Mouse (Mus musculus) stomach, embryonic 14.5 days (tissue): ENCODE measurements at regions not wholly inside any gene's neighbourhood (a gene's known extent, or its start where the extent isn't known, plus 50 kb on each side); places are given as distances from the start of the nearest gene placed in this dataset.

Source experiments
- ATAC-seq: fragments of 200-750 bp; cut with Nextera tagmentation; 2 replicates; pipeline ENCODE4 v1.8.0; 2017; ENCODE audit warnings: low read depth, moderate TSS enrichment; ENCODE audit not compliant: insufficient number of reproducible peaks, insufficient read depth, low FRiP score
- H3K27ac ChIP-seq: fragments of 300-500 bp; sonication (generic); 2 replicates; pipeline ENCODE4 v1.5.1; 2014; ENCODE audit warnings: mild to moderate bottlenecking, low read length, moderate library complexity, mixed read lengths
- H3K27me3 ChIP-seq: fragments of 300-500 bp; sonication (generic); 2 replicates; pipeline ENCODE4 v1.6.1; 2014; ENCODE audit warnings: low read length, control low read depth, mixed read lengths; ENCODE audit not compliant: control insufficient read depth, insufficient read depth
- H3K36me3 ChIP-seq: fragments of 300-500 bp; sonication (generic); 2 replicates; pipeline ENCODE4 v1.6.1; 2014; ENCODE audit warnings: mild to moderate bottlenecking, control low read depth, low read length, moderate library complexity, mixed read lengths; ENCODE audit not compliant: control insufficient read depth, insufficient read depth
- H3K4me1 ChIP-seq: fragments of 300-500 bp; sonication (generic); 2 replicates; pipeline ENCODE4 v1.6.1; 2014; ENCODE audit warnings: low read length, control low read depth, mixed read lengths; ENCODE audit not compliant: control insufficient read depth, insufficient read depth
- H3K4me2 ChIP-seq: fragments of 300-500 bp; sonication (generic); replicated peaks from 2 replicates; pipeline ENCODE4 v1.6.1; 2014; ENCODE audit warnings: low read depth, low read length, control low read depth
- H3K4me3 ChIP-seq: fragments of 300-500 bp; sonication (generic); 2 replicates; pipeline ENCODE4 v1.5.1; 2014; ENCODE audit warnings: low read depth, low read length, control low read depth
- H3K9ac ChIP-seq: fragments of 300-500 bp; sonication (generic); replicated peaks from 2 replicates; pipeline ENCODE4 v1.6.1; 2014; ENCODE audit warnings: low read depth, mild to moderate bottlenecking, control low read depth, low read length, moderate library complexity, mixed read lengths
- H3K9me3 ChIP-seq: fragments of 300-500 bp; sonication (generic); 2 replicates; pipeline ENCODE4 v1.6.1; 2016; ENCODE audit warnings: low read depth, low read length, control low read depth; ENCODE audit not compliant: control insufficient read depth
- WGBS: fragments of 180-500 bp; shearing (Covaris S2); extraction: QIAGEN DNeasy Blood & Tissue Kit; methylation state at CpG from one replicate; pipeline ENCODE4 v1.1.7; 2014; 5-methylcytosine and 5-hydroxymethylcytosine counted together

DNA sequence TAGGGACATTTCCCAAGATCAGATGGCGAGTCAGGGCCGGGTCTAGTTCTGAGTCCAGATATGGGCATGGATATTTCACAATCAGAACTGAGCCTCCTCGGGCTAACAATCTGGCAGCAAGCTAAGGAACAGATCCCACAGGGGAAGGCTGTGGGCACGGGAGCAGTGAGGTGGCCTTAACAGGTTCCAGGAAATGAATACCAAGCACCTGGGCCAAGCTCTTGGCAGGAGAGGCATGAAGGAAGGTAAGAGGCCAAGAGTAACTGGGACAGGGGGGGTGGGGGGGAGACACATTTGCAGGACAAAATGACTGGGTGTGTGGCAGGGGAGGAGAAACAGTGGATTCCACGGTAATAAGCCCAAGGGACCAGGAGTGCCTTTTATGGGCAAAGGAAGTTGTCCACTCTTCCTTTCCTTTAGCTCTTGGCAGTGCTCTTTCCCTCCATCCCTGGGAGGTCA, 124.9 kb upstream of the Ank start:
- no peak overlapping the region for H3K9ac ChIP-seq
- H3K4me1 ChIP-seq: no peaks in the 10 kb centered on the region
- WGBS: 73% methylated on average over 5 of the region's 5 CpGs
- no peaks in the 10 kb centered on the region for H3K36me3 ChIP-seq
- no peak overlapping the region for H3K4me2 ChIP-seq
- no peaks in the 10 kb centered on the region for H3K9me3 ChIP-seq
- no peak overlapping the region for H3K4me3 ChIP-seq
- no peak for ATAC-seq
- H3K27me3 ChIP-seq: no peaks in the 10 kb centered on the region
- no peak overlapping the region for H3K27ac ChIP-seq

DNA sequence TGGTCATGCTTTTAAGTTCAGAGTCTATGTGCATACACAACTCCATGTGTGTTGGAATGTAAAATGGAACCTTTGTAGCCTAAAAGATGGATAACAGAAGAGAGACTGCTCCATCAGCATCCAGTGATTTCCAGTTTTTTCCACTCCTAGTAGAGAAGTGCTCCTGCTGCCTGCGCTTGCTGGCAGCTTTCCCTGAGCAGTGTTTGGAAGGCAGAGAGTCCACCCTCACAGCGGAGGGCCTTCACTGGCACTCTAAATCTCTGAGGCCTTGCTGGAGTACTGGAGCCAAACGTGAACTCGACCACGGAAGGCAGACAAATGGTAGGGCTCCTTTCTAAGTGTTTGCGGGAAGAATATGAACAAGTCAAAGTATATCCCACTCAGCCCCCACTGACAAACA, 108.0 kb upstream of the Ank start:
- no peaks in the 10 kb centered on the region for H3K27me3 ChIP-seq
- 35% methylated on average over 6 of the region's 6 CpGs for WGBS
- H3K9ac ChIP-seq: no peak overlapping the region
- no peak overlapping the region for H3K4me3 ChIP-seq
- no peaks in the 10 kb centered on the region for H3K4me1 ChIP-seq
- H3K27ac ChIP-seq: no peak overlapping the region
- ATAC-seq: no peak
- no peak overlapping the region for H3K4me2 ChIP-seq
- no peaks in the 10 kb centered on the region for H3K9me3 ChIP-seq
- H3K36me3 ChIP-seq: no peaks in the 10 kb centered on the region

DNA sequence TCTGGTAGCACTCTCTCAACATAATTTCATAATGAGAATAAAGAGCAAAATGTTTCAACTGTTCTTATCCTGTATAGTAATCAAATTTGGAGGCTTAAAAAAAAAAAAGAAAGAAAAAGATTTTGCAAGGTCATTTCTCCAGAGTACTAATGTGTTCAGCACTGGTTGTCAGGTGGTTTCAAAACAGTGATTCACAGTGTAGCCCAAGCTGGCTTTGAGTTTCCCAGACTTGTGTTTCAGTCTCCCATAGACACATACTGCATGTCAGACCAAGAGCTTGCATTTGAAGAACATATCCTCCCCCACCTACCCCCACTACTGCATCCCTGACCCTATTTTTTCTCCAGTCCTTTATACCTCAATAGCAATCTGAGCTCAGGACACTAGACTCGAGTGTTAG, 107.2 kb upstream of the Ank start:
- no peak for ATAC-seq
- H3K9ac ChIP-seq: no peak overlapping the region
- H3K9me3 ChIP-seq: no peaks in the 10 kb centered on the region
- 61% methylated on average over 1 of the region's 1 CpGs for WGBS
- H3K27ac ChIP-seq: no peak overlapping the region
- no peak overlapping the region for H3K4me2 ChIP-seq
- no peaks in the 10 kb centered on the region for H3K27me3 ChIP-seq
- H3K4me1 ChIP-seq: no peaks in the 10 kb centered on the region
- no peak overlapping the region for H3K4me3 ChIP-seq
- no peaks in the 10 kb centered on the region for H3K36me3 ChIP-seq

DNA sequence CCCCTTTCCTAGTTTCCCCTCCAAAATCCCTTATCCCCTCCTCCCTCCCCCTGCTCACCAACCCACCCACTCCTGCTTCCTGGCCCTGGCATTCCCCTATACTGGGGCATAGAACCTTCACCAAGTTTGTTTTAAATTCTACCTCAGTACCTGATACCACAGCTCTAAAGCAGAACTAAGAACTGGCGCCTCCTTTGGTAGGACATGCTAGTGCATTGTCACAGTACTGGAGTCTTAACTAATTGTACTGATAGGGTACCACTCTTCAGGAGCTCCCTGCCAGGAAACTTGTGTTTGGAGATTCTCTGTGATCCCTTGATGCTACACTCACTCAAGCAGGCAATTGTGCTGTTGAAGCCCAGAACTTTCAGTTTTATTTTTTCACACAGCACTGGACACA, 92.0 kb upstream of the Ank start:
- WGBS: 70% methylated on average over 1 of the region's 1 CpGs
- Histone ChIP-seq H3K36me3 (no peaks in the 10 kb centered on the region), H3K9ac (no peak overlapping the region), H3K4me1 (no peaks in the 10 kb centered on the region), H3K4me2 (no peak overlapping the region), H3K4me3 (no peak overlapping the region), H3K27me3 (no peaks in the 10 kb centered on the region), H3K27ac (no peak overlapping the region), H3K9me3 (no peaks in the 10 kb centered on the region)
- ATAC-seq: no peak

DNA sequence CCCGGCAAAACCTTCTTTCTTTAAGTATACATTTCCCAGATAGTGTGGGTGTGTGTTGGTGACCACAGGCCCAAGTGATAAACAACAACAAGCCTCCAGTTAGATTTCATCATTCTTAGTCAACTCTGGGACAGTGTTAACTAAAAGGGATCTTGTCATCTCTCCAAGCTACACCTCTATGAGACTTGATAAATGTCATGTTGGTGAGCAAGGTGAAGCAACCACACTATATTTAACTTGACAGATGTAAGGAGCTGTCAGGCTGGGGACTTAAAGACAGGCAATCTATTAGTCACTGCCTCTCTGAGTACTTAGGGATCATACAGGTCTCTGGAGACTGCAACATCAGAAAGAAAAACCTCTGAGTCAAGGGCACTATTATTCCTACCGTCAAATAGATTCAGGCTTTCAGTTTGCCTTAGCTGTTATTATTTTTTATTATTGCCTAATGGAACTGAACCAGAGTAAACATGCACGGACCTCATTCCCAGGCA, 87.8 kb upstream of the Ank start:
- ATAC-seq: no peak
- no peaks in the 10 kb centered on the region for H3K4me1 ChIP-seq

GRCm38 (mm10) chr15:27380436-27380945, 86.0 kb upstream of the Ank start:
- H3K27me3 ChIP-seq: no peaks in the 10 kb centered on the region
- WGBS: 78% methylated on average over 4 of the region's 4 CpGs
- no peak overlapping the region for H3K27ac ChIP-seq
- H3K4me2 ChIP-seq: no peak overlapping the region
- no peak for ATAC-seq
- H3K9me3 ChIP-seq: no peaks in the 10 kb centered on the region
- no peak overlapping the region for H3K4me3 ChIP-seq
- H3K36me3 ChIP-seq: no peaks in the 10 kb centered on the region
- no peaks in the 10 kb centered on the region for H3K4me1 ChIP-seq
- no peak overlapping the region for H3K9ac ChIP-seq

More for the DNA sequence above, 87.8 kb upstream of the Ank start:
- H3K27ac ChIP-seq: no peak overlapping the region
- H3K9me3 ChIP-seq: no peaks in the 10 kb centered on the region
- H3K4me3 ChIP-seq: no peak overlapping the region
- 79% methylated on average over 3 of the region's 3 CpGs for WGBS
- H3K36me3 ChIP-seq: no peaks in the 10 kb centered on the region
- H3K27me3 ChIP-seq: no peaks in the 10 kb centered on the region
- H3K4me2 ChIP-seq: no peak overlapping the region
- H3K9ac ChIP-seq: no peak overlapping the region

GRCm38 (mm10) chr15:27381565-27381964, 84.9 kb upstream of the Ank start:
- no peaks in the 10 kb centered on the region for H3K27me3 ChIP-seq
- no peak overlapping the region for H3K27ac ChIP-seq
- no peak overlapping the region for H3K9ac ChIP-seq
- no peaks in the 10 kb centered on the region for H3K9me3 ChIP-seq
- no peaks in the 10 kb centered on the region for H3K36me3 ChIP-seq
- no peak for ATAC-seq
- no peak overlapping the region for H3K4me3 ChIP-seq
- H3K4me1 ChIP-seq: no peaks in the 10 kb centered on the region
- no peak overlapping the region for H3K4me2 ChIP-seq
- WGBS: 46% methylated on average over 2 of the region's 2 CpGs

DNA sequence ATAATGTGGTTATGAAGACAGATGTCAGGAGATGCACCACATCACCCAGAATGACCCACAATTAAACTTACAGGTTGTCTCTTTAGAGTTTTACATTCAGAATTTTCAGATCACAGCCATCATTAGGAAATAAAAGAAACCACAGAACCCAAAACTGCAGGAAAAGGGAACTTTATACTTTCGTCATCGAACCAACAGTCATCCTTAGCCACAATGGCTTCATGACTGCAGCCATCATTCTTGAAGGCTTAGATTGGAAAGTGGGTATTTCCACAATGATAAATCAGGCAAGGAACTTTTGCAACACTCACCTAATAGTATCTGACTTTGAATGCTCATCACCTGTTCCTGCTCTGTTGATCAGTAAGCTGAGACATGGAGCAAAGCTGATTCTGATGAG, 75.9 kb upstream of the Ank start:
- no peaks in the 10 kb centered on the region for H3K4me1 ChIP-seq
- H3K4me2 ChIP-seq: no peak overlapping the region
- no peak overlapping the region for H3K9ac ChIP-seq
- no peaks in the 10 kb centered on the region for H3K36me3 ChIP-seq
- H3K27me3 ChIP-seq: no peaks in the 10 kb centered on the region
- H3K4me3 ChIP-seq: no peak overlapping the region
- H3K27ac ChIP-seq: no peak overlapping the region
- 91% methylated on average over 2 of the region's 2 CpGs for WGBS
- H3K9me3 ChIP-seq: no peaks in the 10 kb centered on the region
- no peak for ATAC-seq

DNA sequence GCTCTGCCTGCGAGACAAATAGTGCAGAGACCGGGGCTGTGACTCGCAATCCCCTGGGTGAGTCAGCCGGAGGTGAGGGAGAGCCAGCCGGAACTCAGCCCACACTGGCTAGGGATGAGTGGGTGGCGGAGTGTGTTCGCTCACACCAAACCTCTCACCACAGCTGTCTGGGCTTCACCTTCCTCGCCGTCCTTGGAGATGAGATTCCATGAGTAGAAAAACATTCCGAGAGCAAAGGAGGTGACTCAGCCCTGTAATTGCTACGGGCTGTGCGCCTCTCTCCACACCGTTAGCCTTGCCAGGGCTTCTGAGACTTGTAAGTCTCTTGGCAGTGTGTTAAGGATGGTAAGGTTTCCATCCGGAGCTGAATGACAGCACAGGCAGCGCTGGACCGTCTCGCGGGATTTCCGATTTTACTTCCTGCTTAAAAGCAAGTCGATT, 60.7 kb upstream of the Ank start:
- Histone ChIP-seq H3K4me3 (no peak overlapping the region), H3K4me2 (no peak overlapping the region), H3K9ac (no peak overlapping the region), H3K4me1 (no peaks in the 10 kb centered on the region), H3K27me3 (no peaks in the 10 kb centered on the region), H3K9me3 (no peaks in the 10 kb centered on the region), H3K27ac (no peak overlapping the region), H3K36me3 (no peaks in the 10 kb centered on the region)
- WGBS: 80% methylated on average over 20 of the region's 20 CpGs
- no peak for ATAC-seq
